Mouse (Mus musculus) limb, embryonic 13.5 days (tissue): ENCODE measurements around the gene Otulinl. TPM values are rescaled to one million over a fixed set of nuclear protein-coding genes. Genes with fewer than 3 reads are reported as not detected.
A peak's percentile ranks its signal among the peaks of the same experiment; 100 is the strongest.
"Not testable (repeated sequence)": the region's sequence is repeated elsewhere in the genome, so short reads cannot be mapped to it uniquely, and the experiment has no call there.

Source experiments
- ATAC-seq: fragments of 200-750 bp; cut with Nextera tagmentation; 2 replicates; pipeline ENCODE4 v1.8.0; 2017; ENCODE audit warnings: low read depth, moderate number of reproducible peaks, moderate TSS enrichment; ENCODE audit not compliant: low FRiP score
- H3K27ac ChIP-seq: fragments of 300-500 bp; sonication (generic); 2 replicates; pipeline ENCODE4 v1.5.1; 2015; ENCODE audit warnings: inconsistent platforms, mild to moderate bottlenecking, moderate library complexity
- H3K27me3 ChIP-seq: fragments of 300-500 bp; sonication (generic); 2 replicates; pipeline ENCODE4 v1.6.1; 2015; ENCODE audit warnings: mild to moderate bottlenecking, inconsistent platforms
- H3K36me3 ChIP-seq: fragments of 300-500 bp; sonication (generic); 2 replicates; pipeline ENCODE4 v1.6.1; 2015; ENCODE audit warnings: inconsistent platforms, mild to moderate bottlenecking, moderate library complexity
- H3K4me1 ChIP-seq: fragments of 300-500 bp; sonication (generic); 2 replicates; pipeline ENCODE4 v1.6.1; 2015; ENCODE audit warnings: inconsistent platforms
- H3K4me2 ChIP-seq: fragments of 300-500 bp; sonication (generic); replicated peaks from 2 replicates; pipeline ENCODE4 v1.6.1; 2015; ENCODE audit warnings: inconsistent platforms, mild to moderate bottlenecking, moderate library complexity
- H3K4me3 ChIP-seq: fragments of 300-500 bp; sonication (generic); 2 replicates; pipeline ENCODE4 v1.5.1; 2015; ENCODE audit warnings: moderate library complexity, mild to moderate bottlenecking, inconsistent platforms
- H3K9ac ChIP-seq: fragments of 300-500 bp; sonication (generic); 2 replicates; pipeline ENCODE4 v1.6.1; 2015; ENCODE audit warnings: mild to moderate bottlenecking, inconsistent platforms
- H3K9me3 ChIP-seq: fragments of 300-500 bp; sonication (generic); 2 replicates; pipeline ENCODE4 v1.6.1; 2016; ENCODE audit warnings: inconsistent platforms
- WGBS: fragments of 180-500 bp; shearing (Covaris S2); methylation state at CpG from one replicate; pipeline ENCODE4 v1.1.7; 2015; 5-methylcytosine and 5-hydroxymethylcytosine counted together
- polyA plus RNA-seq: library from polyadenylated mRNA; unstranded; fragments of >200 nt; fragmentation: Nextera tagmentation; extraction: Ambion mirVana; gene quantifications from 2 replicates; pipeline ENCODE4 v1.2.1, GENCODE M21; 2015

Gene Otulinl
- polyA plus RNA-seq: 14.8 and 17.2 TPM in 2 replicates

GRCm38 (mm10) chr15:27681419-27682187 is at the start of gene Otulinl:
Otulinl (minus strand) TSS chr15:27681579.
- H3K4me2 ChIP-seq: peak within 1 kb of the TSS; percentile 88
- H3K36me3 ChIP-seq: no peaks in the 10 kb centered on the region
- WGBS: 2% methylated on average over 59 of the region's 59 CpGs
- peak within 1 kb of the TSS; percentile 67 for H3K4me3 ChIP-seq
- 0 out of 2 replicates have a peak, but pooled peaks cover 3% of the 10 kb centered on the region for H3K27me3 ChIP-seq
- H3K9ac ChIP-seq: peak within 1 kb of the TSS; percentile 77
- peak; percentile 100 for ATAC-seq
- no peak within 1 kb of the TSS for H3K27ac ChIP-seq
- peaks cover 13% of the 10 kb centered on the region for H3K4me1 ChIP-seq
- no peaks in the 10 kb centered on the region for H3K9me3 ChIP-seq

- peaks cover 4% of the 10 kb centered on the region; the same call in 1 of the 2 replicates for H3K9me3 ChIP-seq
- ATAC-seq: no peak
- 78% methylated on average over 6 of the region's 6 CpGs for WGBS
- no peak overlapping the region; the same call in 1 of the 2 replicates for H3K27ac ChIP-seq
- no peak overlapping the region for H3K4me3 ChIP-seq
- H3K9ac ChIP-seq: no peak overlapping the region
- H3K4me1 ChIP-seq: peaks cover 12% of the 10 kb centered on the region
- no peaks in the 10 kb centered on the region for H3K27me3 ChIP-seq
- no peak overlapping the region for H3K4me2 ChIP-seq
- H3K36me3 ChIP-seq: peaks cover 10% of the 10 kb centered on the region
Observed at GRCm38 (mm10) chr15:27726228-27726627, 44.8 kb upstream of the Otulinl start.

GRCm38 (mm10) chr15:27724796-27725680 is 43.7 kb upstream of the Otulinl start:
- Histone ChIP-seq H3K4me1 (peaks cover 12% of the 10 kb centered on the region), H3K36me3 (peaks cover 3% of the 10 kb centered on the region; the same call in 1 of the 2 replicates), H3K9ac (no peak overlapping the region), H3K9me3 (peaks cover 4% of the 10 kb centered on the region; the same call in 1 of the 2 replicates), H3K27me3 (no peaks in the 10 kb centered on the region), H3K4me2 (no peak overlapping the region), H3K4me3 (no peak overlapping the region), H3K27ac (peak overlapping the region; percentile 35)
- WGBS: 61% methylated on average over 9 of the region's 9 CpGs
- no peak for ATAC-seq

- no peaks in the 10 kb centered on the region for H3K36me3 ChIP-seq
- peaks cover 4% of the 10 kb centered on the region; the same call in 1 of the 2 replicates for H3K9me3 ChIP-seq
- no peak overlapping the region for H3K27ac ChIP-seq
- WGBS: 49% methylated on average over 6 of the region's 6 CpGs
- peaks cover 12% of the 10 kb centered on the region for H3K4me1 ChIP-seq
- H3K4me2 ChIP-seq: no peak overlapping the region
- H3K9ac ChIP-seq: no peak overlapping the region
- H3K4me3 ChIP-seq: no peak overlapping the region
- H3K27me3 ChIP-seq: no peaks in the 10 kb centered on the region
- peak; percentile 34; the same call in 1 of the 2 replicates for ATAC-seq
Observed at GRCm38 (mm10) chr15:27724298-27724697, 42.9 kb upstream of the Otulinl start.

- no peak overlapping the region for H3K27ac ChIP-seq
- no peaks in the 10 kb centered on the region for H3K27me3 ChIP-seq
- H3K4me2 ChIP-seq: no peak overlapping the region
- H3K9me3 ChIP-seq: peaks cover 4% of the 10 kb centered on the region; the same call in 1 of the 2 replicates
- no peaks in the 10 kb centered on the region for H3K36me3 ChIP-seq
- H3K4me3 ChIP-seq: no peak overlapping the region
- WGBS: 60% methylated on average over 6 of the region's 6 CpGs
- ATAC-seq: no peak
- no peak overlapping the region for H3K9ac ChIP-seq
- peaks cover 12% of the 10 kb centered on the region for H3K4me1 ChIP-seq
Observed at GRCm38 (mm10) chr15:27723746-27724145, 42.4 kb upstream of the Otulinl start.

GRCm38 (mm10) chr15:27720297-27720696 is 38.9 kb upstream of the Otulinl start:
- H3K27ac ChIP-seq, H3K9me3 ChIP-seq, H3K4me2 ChIP-seq, H3K4me3 ChIP-seq, ATAC-seq, H3K9ac ChIP-seq, H3K27me3 ChIP-seq, H3K36me3 ChIP-seq: not testable (repeated sequence)
- WGBS: 77% methylated on average over 8 of the region's 8 CpGs
- peaks cover 12% of the 10 kb centered on the region for H3K4me1 ChIP-seq

- no peak overlapping the region for H3K4me2 ChIP-seq
- H3K9me3 ChIP-seq: peaks cover 4% of the 10 kb centered on the region; the same call in 1 of the 2 replicates
- no peaks in the 10 kb centered on the region for H3K4me1 ChIP-seq
- no peak overlapping the region for H3K4me3 ChIP-seq
- H3K27ac ChIP-seq: no peak overlapping the region
- no peak for ATAC-seq
- H3K27me3 ChIP-seq: no peaks in the 10 kb centered on the region
- no peaks in the 10 kb centered on the region for H3K36me3 ChIP-seq
- WGBS: 73% methylated on average over 7 of the region's 7 CpGs
- H3K9ac ChIP-seq: no peak overlapping the region
Observed at GRCm38 (mm10) chr15:27718668-27719067, 37.3 kb upstream of the Otulinl start.

- 33% methylated on average over 3 of the region's 3 CpGs for WGBS
- Histone ChIP-seq H3K4me3 (no peak overlapping the region), H3K9me3 (no peaks in the 10 kb centered on the region), H3K4me2 (no peak overlapping the region), H3K27me3 (no peaks in the 10 kb centered on the region), H3K4me1 (no peaks in the 10 kb centered on the region), H3K9ac (0 out of 2 replicates have a peak overlapping the region, but pooled peaks have one; percentile 31), H3K36me3 (no peaks in the 10 kb centered on the region), H3K27ac (no peak overlapping the region)
- no peak for ATAC-seq
Observed at GRCm38 (mm10) chr15:27715331-27715730, 34.0 kb upstream of the Otulinl start.

- ATAC-seq: no peak
Observed at GRCm38 (mm10) chr15:27710698-27711097, 29.3 kb upstream of the Otulinl start.

GRCm38 (mm10) chr15:27708968-27709612 is 27.7 kb upstream of the Otulinl start:
- no peak overlapping the region for H3K4me2 ChIP-seq
- no peaks in the 10 kb centered on the region for H3K36me3 ChIP-seq
- 79% methylated on average over 7 of the region's 7 CpGs for WGBS
- no peak overlapping the region for H3K27ac ChIP-seq
- no peaks in the 10 kb centered on the region for H3K4me1 ChIP-seq
- no peak overlapping the region for H3K4me3 ChIP-seq
- H3K27me3 ChIP-seq: no peaks in the 10 kb centered on the region
- ATAC-seq: no peak
- no peaks in the 10 kb centered on the region for H3K9me3 ChIP-seq
- H3K9ac ChIP-seq: no peak overlapping the region

More at GRCm38 (mm10) chr15:27710698-27711097, 29.3 kb upstream of the Otulinl start:
- WGBS: 82% methylated on average over 9 of the region's 9 CpGs
- Histone ChIP-seq H3K4me3 (no peak overlapping the region), H3K9ac (no peak overlapping the region), H3K9me3 (no peaks in the 10 kb centered on the region), H3K4me1 (no peaks in the 10 kb centered on the region), H3K4me2 (no peak overlapping the region), H3K36me3 (no peaks in the 10 kb centered on the region), H3K27ac (no peak overlapping the region), H3K27me3 (no peaks in the 10 kb centered on the region)

GRCm38 (mm10) chr15:27708499-27708898 is 27.1 kb upstream of the Otulinl start:
- Histone ChIP-seq H3K4me1 (peaks cover 3% of the 10 kb centered on the region; the same call in 1 of the 2 replicates), H3K36me3 (no peaks in the 10 kb centered on the region), H3K9me3 (no peaks in the 10 kb centered on the region), H3K4me2 (no peak overlapping the region), H3K9ac (no peak overlapping the region), H3K4me3 (no peak overlapping the region), H3K27ac (no peak overlapping the region), H3K27me3 (no peaks in the 10 kb centered on the region)
- no peak for ATAC-seq
- 56% methylated on average over 3 of the region's 3 CpGs for WGBS
